Mouse (Mus musculus) gastrocnemius, postnatal 4 days (tissue): ENCODE measurements around the gene Tmem179. TPM values are rescaled to one million over a fixed set of nuclear protein-coding genes. Genes with fewer than 3 reads are reported as not detected.

Experiments
- DNase-seq, 2 experiments: peaks; one replicate each; pipeline ENCODE4 v3.0.0; 2021 to 2022; ENCODE audit warnings: low spot score in 2 of 2, mixed read lengths in 2 of 2
- total RNA-seq, 2 experiments: library from RNA; stranded (reverse); gene quantifications; 2 replicates each; pipeline ENCODE4 v1.2.3; 2021

Tmem179 gene
- total RNA-seq, 2 experiments from 2014 or later = 0.15 to 0.26 TPM

DNA sequence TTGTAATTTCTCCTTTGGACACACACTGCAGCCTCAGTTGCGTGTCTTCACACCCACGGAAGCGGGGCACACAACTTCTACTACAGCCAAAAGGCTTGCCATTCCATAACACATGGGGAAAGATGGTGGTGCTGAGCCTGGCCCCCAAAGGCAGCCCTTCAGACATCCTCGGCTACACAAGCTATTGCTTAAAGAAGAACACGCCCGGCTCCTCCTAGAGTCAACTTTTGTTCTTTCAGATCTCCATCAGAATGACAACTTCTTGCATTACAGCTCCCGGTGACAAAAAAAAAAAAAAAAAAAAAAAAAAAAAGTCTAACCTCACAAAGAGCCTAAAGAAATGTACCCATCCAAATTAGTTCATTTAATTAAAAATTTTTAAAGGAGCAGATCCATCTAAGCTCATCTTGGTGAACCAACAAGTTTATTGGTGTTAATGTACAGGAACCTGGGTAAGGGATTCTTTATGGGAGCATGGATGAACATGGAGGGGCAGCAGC, 23.0 kb upstream of the Tmem179 start:
- no peak for DNase-seq

DNA sequence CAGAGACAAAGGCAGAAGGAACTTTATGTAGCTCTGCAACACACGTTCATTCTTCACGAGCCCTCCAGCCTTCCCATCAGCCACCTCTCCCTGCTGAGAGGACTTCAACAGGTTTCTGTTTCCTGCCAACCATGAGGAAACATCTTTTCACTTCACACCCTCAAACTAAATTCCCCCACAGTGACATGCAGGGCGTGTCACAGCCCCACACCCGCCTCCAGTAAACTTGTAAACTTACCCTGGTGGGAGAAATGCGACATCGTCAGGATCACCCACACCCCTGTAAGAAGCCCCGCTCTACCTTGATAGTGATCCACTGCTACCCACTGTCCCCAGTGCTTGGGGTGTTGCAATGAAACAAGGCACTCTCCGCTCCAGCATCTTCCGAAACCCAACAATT, 21.8 kb upstream of the Tmem179 start:
- DNase-seq = no peak

DNA sequence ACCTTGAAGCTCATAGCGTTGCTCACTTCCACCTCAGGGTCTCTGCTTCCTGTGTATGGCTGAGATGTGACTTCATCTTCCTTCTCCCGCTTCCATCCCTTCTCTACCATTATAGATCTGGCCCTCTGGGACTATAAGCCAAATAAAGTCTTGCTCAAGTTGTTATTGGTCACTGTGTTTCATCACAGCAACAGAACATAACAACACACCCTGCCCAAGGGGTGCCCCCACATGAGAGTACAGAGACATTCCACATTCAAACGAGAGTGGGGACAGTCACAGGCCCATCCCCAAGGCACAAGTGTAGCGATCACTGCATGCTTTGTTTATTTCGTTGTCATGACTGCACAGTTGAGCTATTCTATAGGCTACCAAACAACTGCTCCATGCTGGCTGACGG, 20.7 kb upstream of the Tmem179 start:
- DNase-seq = no peak

DNA sequence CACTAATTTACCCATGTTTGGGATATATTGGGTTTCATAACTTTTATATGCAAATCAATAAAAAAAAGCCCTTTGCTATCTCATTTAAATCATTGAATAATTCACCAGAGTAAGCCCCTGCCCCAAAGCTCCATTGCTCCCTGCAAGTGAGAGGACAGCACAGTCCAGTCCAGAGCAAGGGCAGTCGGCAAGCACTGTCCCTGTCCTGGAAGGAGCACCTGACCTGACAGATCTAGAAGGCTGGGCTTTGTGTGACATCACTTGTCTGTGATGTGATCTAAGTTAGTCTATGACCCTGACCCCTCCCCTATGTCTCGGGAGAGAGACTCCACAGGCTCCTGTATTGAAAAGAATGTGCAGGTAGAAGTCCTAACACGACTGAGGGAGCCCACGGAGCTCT, 17.2 kb upstream of the Tmem179 start:
- DNase-seq = no peak

DNA sequence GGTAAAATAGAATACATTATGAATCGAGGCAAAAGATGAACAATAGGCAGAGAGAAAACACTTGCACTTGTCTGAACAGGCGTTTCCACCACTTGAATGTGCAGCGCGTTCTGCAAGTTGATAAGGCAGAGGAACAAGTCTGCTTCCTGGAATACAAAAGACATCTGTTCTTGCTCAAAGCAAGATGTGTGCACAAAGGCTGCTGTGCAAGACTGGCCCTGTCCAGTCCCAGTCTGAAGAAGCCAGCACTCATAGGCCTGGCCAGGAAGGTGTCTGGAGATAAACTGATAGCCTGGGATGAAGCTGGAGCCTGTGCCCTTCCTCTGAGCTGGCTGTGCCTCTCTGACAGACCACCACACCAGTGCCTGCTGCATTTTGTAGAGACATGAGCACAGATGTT, 1.6 kb upstream of the Tmem179 start:
- DNase-seq = no peak

DNA sequence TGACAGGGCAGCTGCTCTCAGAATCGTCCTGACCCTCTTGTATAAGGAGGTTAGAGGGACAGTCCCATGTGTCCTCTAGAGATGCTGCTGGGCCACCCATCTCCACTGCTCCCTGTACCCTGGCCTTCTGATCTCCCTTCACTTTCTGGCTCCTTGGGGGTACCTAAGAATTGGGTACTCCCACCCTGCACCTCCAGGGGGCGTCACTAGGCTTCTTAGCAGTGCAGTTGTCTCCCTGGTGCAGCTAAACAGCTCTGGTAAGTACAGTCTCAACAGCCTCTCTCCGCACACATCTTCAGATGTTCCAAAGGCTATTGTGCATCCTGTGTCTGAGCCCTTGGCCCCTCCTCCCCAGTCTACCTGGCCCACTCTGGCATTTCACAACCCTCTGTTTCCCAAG, 1.6 kb downstream of the Tmem179 start:
- no peak for DNase-seq

DNA sequence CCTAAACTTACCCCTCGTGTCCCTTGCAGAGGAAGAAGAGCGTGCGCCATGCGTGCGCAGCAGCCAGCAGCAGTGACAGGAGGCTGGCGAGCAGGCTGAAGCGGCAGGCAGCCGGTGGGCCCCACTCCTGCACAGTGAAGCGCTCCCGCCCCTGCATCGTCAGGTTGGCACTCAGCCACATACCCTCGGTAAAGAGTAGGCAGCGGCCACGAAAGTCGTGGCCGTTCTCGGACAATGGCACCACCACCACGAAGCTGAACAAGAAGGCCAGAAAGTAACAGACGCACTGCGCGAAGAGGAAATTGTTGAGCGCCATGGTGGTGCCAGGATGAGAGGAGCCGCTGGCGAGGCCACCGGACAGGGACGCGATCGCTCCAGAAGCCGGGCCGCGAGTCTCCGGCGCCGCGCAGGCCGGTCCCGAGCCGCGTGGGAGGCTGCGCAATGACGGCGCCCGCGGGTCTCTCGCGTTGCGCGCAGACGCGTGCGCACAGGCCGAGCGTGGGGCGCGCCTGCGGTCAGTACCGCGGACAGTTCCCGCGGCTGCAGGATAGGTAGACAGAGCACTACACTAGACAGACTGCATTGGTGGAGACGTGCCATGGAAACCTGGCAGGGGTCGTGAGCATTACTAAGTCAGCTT, 5.7 kb downstream of the Tmem179 start:
- peak in 1 of 2 experiments; percentile 35 for DNase-seq

DNA sequence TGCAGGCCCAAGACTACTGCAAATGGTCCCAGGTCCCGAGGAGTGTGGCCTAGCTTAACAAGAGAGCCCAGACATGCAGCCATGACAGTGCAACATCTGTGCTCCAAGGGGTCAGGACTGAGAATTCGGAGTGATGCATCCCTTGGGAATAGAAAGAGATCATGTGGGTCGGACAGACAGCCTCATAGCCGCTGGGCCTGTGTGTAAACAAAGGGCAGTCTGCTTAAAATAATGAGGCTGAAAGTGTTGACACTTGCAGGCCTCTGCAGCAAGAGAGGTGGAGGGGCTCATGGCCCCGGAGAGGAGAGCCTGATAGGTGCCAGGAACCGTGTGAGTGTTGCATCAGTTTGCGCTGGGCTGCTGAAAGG, 6.2 kb downstream of the Tmem179 start:
- no peak for DNase-seq

DNA sequence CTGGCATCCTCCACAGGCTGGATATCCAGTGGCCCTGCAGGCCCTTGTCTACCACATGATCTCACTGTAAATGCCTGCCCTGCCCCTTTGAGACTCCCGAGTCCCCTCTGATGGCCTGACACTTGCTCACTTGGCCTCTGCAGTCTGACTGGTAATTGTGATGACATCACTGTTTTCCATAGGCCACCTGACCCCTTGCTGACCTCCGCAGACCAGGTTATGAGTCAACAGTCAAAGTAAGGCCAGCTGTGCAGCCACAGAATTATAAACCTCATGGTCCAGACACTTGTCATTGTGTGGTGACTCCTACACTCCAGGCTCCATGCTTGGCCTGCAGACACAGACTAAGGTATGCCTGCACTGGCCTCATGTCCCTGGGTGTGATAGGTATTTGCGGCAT, 8.6 kb downstream of the Tmem179 start:
- DNase-seq = no peak

DNA sequence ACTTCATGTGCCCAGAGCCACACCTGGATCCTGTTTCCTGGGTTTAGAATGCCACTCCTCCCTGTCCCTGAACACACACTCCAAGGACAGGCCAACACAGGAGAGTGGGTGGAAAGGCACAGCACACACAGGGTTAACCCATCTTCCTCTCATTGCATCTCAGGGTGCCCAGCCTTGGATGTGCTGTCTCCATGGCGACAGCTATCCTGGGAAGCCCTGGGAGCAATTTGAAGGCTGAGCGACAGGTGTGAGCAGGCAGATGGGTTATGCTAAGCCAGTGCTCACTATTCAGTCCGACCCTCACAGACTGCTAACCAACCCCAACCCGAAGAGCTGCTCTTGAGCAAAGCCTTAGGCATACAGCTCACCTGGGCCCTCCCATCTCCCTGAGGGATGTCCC, 9.3 kb downstream of the Tmem179 start:
- no peak for DNase-seq

DNA sequence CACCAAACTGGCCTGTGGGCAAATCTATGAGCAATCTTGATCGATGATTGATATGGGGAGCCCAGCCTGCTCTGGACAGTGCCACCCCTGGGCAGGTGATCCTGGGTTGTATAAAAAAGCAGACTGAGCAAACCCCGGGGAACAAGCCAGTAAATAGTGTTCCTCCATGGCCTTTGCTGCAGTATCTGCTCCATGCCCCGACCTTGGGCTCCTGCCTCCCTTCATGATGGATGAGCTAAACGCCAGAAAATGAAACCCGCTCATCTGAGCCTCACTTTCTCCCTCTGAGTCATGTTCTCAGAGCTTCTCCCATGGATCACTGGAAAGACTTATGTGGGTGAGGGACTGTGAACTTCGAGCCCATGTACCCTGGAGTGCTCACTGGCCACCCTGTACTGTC, 10.3 kb downstream of the Tmem179 start:
- no peak for DNase-seq

DNA sequence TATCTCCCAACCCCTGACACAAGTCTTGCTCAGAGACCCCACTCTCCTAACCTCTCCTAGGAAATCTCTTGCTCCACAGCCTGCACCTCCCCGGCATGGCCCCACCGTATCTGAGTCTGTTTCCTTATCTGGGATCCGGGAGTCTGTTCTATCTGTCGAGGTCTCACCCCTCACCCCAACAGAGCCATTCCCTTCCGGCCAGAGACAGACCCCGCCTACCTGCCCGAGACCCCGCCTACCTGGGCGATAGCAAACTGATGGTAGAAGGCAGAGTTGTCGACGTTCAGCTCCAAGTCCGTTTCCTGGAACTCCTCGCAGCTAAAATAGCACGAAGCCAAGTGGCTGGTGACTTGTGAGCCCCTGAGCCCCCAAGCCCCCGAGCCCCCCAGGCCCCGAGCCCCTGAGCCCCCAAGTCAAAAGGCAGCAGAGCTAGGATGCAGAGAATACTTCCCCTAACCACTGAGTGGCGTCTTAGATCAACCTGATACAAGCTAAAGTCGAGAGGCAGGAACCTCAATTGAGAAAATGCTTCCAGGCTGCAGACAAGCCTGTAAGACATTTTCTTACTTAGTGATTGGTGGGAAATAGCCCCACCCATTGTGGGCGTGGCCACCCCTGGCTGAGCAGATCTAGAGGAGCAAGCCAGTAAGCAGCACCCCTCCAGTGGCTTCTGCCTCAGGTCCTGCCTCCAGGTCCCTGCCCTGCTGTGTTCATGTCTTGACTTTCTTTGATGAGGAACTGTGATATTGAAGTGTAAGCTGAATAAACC, 13.4 kb downstream of the Tmem179 start:
- no peak for DNase-seq

DNA sequence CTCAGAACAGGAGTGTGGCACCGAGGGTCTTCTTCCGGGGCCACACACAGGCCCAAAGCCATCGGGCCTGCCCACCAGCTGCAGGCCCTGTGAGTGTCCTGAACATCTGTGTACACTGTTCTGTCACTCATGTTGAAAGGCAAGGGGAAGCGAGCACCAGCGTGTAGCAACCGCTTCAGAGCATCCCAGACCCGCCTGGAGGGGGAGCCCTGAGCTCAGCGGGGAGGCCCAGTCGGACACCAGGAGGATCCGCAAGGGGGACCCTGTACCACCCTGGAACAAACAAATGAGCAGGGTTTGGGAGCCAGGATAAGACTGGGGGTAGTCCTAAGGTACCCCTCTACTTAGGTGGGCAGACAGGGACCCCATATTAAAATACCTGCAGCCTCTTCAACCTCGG, 17.9 kb downstream of the Tmem179 start:
- no peak for DNase-seq

DNA sequence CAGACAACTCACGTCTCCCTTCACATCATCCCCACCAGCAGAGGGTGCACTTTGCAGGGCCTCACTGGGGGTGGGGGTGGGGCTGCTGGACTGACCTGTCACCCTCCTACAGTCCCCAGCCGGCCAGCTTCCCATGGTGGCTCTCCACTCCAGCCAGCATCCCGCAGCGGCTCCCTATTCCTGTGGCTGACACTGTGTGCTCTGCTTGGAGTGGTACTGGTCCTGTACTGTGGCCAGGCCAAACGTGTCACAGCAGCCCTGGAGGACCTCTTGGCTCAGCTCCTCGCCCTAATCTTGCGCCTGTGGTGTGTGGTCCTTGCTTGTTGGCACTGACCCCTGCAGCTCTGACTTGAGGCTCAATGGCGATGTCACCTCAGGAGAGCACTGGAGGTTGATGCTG, 18.8 kb downstream of the Tmem179 start:
- DNase-seq = no peak

DNA sequence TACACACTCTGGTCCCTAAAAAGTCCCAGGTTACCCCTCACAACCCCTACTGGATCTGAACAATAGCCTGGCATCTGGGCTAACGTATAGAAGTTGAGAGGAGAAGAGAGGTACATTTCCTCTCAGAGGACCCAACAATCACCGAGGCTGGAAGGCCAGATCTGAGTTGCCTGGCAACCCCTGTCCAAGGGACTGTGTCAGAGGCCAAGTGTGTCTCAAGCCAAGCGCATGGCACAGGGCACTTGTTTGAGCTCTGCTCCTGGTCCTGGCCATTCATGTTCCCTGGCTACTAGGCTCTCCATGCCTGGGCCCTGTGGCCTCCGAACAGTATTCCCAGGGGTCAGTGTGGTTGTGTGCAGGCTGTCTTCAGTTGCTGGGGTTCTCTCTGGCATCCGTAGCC, 20.4 kb downstream of the Tmem179 start:
- DNase-seq = no peak

DNA sequence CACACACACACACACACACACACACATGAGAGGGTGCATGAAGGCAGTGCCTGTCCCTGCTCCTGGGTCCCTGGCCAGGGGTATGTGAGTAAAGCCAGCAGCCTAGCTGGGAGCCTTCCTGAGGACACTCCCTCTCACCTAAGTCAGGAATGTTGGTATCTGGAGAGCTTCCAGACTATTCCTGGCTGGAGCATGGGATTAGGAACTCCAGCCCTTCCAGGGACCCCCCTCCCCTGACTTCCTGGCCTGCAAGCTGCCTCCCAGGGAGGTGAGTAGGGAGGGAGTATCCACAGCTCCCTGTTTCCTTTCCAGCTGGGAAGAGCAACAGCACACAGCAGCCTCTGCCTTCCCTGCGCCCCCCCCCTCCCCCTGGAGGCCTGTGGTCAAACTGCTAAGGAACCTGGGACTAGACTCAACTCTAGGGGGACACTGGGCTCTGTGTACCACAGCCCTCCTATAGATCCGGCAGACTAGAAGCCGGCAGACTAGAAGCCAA, 26.1 kb downstream of the Tmem179 start:
- peak in 1 of 2 experiments; percentile 50 for DNase-seq

DNA sequence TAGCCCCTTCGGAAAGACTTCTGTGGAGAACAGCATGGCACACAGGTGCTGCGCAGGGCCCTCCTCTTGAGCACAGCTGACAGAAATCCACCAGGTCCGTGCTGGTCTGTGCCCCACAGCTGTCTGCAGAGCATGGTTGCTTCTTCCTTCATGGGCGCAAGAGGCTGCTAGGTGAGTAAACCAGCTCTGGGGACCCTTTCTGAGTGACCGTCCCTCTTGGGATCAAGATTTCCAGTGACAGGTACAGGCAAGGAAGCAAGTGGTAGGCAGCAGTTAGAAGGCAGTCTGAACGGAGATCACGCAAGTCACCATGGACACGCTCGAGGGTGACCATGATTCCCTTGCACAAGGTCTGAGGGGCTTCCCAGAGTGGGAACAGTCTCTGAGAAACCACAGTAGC, 27.0 kb downstream of the Tmem179 start:
- no peak for DNase-seq

DNA sequence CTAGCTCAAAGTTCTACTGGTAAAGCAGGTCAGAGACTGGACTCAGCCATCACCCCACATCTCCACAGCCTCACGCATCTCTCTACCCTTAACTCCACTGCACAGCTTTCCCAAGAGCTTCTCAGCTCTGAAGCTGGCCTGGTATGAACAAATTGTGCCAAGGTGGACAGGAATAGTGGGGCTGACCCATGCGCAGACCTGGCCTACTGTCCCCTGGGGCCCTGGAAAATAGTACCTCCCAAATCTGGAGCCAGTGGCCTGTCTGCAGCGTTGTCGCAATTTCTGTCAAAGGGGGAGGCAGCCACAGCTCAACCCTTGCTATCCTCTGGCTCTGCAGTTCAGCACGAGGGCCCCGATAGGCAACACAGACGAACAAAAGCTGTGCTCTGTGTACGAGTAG, 27.4 kb downstream of the Tmem179 start, which contains the start of gene A530016L24Rik:
Gene A530016L24Rik, plus strand, starts transcription at position 315 of the 400 bp plus-strand sequence.
- DNase-seq = no peak

DNA sequence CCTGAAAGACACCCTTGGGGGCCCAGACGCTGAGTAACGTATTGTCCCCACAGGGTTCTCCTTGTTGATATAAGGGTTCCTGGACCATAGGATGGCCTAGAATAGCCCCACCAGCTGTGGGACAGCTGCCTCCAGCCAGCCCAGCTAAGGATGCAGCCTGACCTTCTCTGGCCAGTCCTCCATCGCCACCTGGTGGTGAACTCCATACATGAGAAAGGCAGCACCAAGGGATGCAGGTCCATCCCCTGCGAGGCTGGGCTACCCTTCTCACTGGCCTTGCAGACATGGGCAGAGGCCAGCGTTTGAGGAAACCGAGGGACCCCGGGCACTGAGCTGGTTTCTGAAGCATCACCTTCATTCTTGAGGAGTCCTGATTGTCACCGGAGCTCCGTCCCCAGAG, 42.8 kb downstream of the Tmem179 start:
- DNase-seq = peak; percentile 78 to 89

DNA sequence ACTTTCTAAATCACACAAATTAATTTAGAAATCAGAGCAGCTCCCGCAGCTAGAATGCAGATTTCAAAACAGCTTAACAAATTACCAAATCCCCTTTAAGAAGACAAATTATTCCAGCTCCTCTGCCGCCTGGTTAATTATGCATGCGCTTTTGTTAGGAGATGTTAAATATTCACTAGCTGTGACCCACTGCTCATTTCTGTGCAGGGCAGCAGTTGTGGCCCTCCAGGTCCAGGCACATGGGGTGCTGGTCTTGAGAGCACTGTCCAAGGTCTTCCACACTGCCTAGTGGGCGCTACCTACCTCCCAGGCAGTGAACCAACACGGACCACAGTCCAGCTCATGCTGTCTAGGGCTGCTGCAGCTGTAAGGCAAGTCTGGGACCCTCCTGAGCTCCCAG, 46.3 kb downstream of the Tmem179 start:
- no peak for DNase-seq

DNA sequence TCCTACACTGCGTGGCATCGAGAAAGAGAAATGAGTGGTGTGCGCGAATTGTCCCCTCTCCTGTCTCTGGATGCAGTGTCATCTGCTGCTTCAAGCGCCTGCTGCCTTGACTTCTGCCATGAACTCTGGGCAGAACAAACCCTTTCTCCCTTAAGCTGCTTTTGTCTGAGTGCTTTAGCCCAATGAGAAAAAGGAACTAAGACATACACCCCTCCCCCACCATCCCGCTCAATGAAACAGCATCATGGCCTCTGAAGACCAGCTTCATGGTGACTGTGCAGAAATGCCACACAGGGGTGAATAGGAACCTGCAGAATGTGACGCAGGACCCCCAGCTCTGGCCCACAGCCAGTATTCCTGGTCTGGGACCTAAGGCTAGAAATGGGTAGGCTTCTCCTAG, 47.2 kb downstream of the Tmem179 start:
- no peak for DNase-seq

DNA sequence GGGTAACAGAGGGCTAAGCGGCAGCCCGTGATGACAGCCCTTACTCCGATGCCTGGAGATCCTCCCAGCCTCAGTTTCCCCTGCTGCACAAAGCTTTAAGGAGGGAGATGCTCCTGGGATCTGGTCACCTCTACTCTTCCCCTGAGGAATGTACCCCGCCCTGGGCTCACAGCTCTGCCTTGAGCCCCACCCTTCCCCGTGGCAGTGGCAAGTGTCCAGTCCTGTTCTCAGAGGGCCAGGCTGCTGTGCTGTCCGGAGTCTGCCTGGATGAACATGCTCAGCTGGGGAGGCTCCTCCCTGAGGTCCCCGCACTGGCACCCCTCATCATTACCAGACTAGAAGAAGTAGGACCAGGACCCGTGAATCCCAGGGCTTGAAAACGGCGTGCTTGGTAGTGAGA, 49.2 kb downstream of the Tmem179 start:
- DNase-seq = no peak

DNA sequence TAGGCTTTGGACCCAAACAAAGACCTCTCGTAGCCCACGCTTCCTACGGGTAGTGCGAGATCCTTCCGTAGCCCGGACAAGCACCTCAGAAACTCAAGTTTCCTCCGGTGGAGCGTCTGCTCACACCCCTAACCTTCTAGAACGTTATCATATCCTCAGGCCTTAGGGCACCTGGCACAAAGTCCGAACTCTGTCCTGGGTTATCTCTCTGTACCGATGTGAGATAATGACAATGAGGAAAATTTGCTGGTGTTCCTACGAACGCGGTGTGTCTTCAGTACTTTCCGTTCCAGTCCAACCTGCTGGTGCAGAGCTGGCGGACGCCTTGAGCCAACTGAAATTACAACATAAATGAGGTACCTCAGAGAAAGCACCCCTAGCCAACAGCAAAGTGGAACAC, 50.6 kb downstream of the Tmem179 start:
- DNase-seq = no peak
